In the genomic region with DNA sequence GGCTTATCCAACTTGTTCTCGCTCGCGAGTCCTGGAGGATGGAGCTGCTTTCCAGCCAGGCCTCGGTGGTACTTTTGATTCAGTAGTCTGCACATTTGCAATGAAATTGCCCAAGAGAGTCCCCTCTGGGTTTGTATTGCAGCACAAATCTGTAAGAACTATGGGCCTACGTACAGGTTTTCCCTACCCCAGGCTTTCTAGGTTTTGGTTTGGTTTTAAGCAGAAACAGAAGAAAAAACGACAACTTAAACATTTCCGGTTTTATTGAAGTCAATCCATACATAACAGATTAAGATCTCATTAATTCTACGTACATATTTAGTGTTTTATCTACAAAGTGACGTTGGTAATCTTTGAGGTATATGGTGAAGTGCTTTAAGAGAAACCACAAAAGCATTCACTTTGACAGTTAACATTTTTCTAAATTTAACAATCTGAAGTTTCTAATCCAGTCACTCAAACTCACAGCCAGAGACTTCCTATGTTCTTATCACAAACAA, we compare ENCODE assay signal across 8 mouse cellular contexts. TPM values are rescaled to one million over a fixed set of nuclear protein-coding genes. Genes with fewer than 3 reads are reported as not detected.
DNase-seq lines count a peak whose midpoint lies in the region; ATAC-seq and TF ChIP-seq lines count a peak whose summit lies in the region.

No protein-coding gene starts in this region.

- peak overlapping the region; percentile 100 for H3K4me2 ChIP-seq in hindbrain, embryonic 12.5 days (replicated peaks)
- peak overlapping the region; percentile 99 for H3K4me2 ChIP-seq in midbrain, embryonic 14.5 days (ENCODE audit: low read length)

- H3K9me3 ChIP-seq in hindbrain, embryonic 12.5 days (replicated peaks): no peaks in the 10 kb centered on the region
- H3K9me3 ChIP-seq in midbrain, embryonic 14.5 days (ENCODE audit: control insufficient read depth, low read length): no peaks in the 10 kb centered on the region

- no peak for TF ChIP-seq CTCF in layer of hippocampus, adult 2 months (conservative IDR thresholded peaks at IDR 0.05)

- 33% methylated on average over 9 of the region's 9 CpGs for WGBS in hindbrain, embryonic 12.5 days
- WGBS in midbrain, embryonic 14.5 days: 23% methylated on average over 9 of the region's 9 CpGs

- no peak for ATAC-seq in hindbrain, embryonic 12.5 days (ENCODE audit: low FRiP score)
- ATAC-seq in midbrain, embryonic 14.5 days (ENCODE audit: low FRiP score, low TSS enrichment): no peak

- peaks cover 32% of the 10 kb centered on the region for H3K27me3 ChIP-seq in hindbrain, embryonic 12.5 days
- peaks cover 7% of the 10 kb centered on the region; the same call in 1 of the 2 replicates for H3K27me3 ChIP-seq in midbrain, embryonic 14.5 days (ENCODE audit: control insufficient read depth, insufficient read depth, low read length)

- peak overlapping the region; percentile 62 for H3K4me3 ChIP-seq in layer of hippocampus, adult 2 months
- H3K4me3 ChIP-seq in brown adipose tissue, adult 24 weeks (ENCODE audit: insufficient read depth, low read depth, low read length): peak overlapping the region; percentile 68
- peak overlapping the region; percentile 71 for H3K4me3 ChIP-seq in hindbrain, embryonic 12.5 days
- H3K4me3 ChIP-seq in midbrain, embryonic 14.5 days (replicated peaks; ENCODE audit: low read depth, low read length): peak overlapping the region; percentile 71

- peak overlapping the region; percentile 75 for H3K27ac ChIP-seq in layer of hippocampus, adult 2 months
- H3K27ac ChIP-seq in brown adipose tissue, adult 24 weeks (replicated peaks; ENCODE audit: low read depth, low read length): no peak overlapping the region
- no peak overlapping the region for H3K27ac ChIP-seq in hindbrain, embryonic 12.5 days
- no peak overlapping the region for H3K27ac ChIP-seq in midbrain, embryonic 14.5 days (replicated peaks; ENCODE audit: low read depth, low read length)

- H3K4me1 ChIP-seq in brown adipose tissue, adult 24 weeks (ENCODE audit: control insufficient read depth, insufficient read depth, insufficient read length, low read length): no peaks in the 10 kb centered on the region
- peaks cover 7% of the 10 kb centered on the region for H3K4me1 ChIP-seq in hindbrain, embryonic 12.5 days
- H3K4me1 ChIP-seq in midbrain, embryonic 14.5 days (ENCODE audit: control insufficient read depth, insufficient read depth, low read length): no peaks in the 10 kb centered on the region

- no peak for DNase-seq in layer of hippocampus, adult 2 months (ENCODE audit: low spot score in 2 of 2)
- no peak for DNase-seq in layer of hippocampus, postnatal 10 days (ENCODE audit: low spot score in 2 of 2)
- DNase-seq in midbrain, embryonic 14.5 days: no peak
- no peak for DNase-seq in adrenal gland, postnatal 10 days
- DNase-seq in layer of hippocampus, adult 18-20 months (ENCODE audit: low spot score in 2 of 2): no peak
- no peak for DNase-seq in B cell, adult 2 months

- H3K36me3 ChIP-seq in hindbrain, embryonic 12.5 days: no peaks in the 10 kb centered on the region
- H3K36me3 ChIP-seq in midbrain, embryonic 14.5 days (ENCODE audit: control insufficient read depth, insufficient read depth, low read length): no peaks in the 10 kb centered on the region

- peak overlapping the region; percentile 62 for H3K9ac ChIP-seq in hindbrain, embryonic 12.5 days
- H3K9ac ChIP-seq in midbrain, embryonic 14.5 days (replicated peaks; ENCODE audit: low read length): peak overlapping the region; percentile 61

RNA-seq across cellular contexts. Expression of a gene that starts 0.6 kb away (rescaled TPM):
- total RNA-seq in layer of hippocampus, adult 2 months (2021): 10 to 100 TPM; 43.4 to 49.1 TPM
- 10 to 100 TPM; 45.4 to 50.5 TPM for total RNA-seq in layer of hippocampus, postnatal 10 days (2021)
- polyA plus RNA-seq in brown adipose tissue, adult 24 weeks (2012; ENCODE audit: insufficient read depth, insufficient read length, missing spikeins): 0.40 and 0.46 TPM in 2 replicates
- polyA plus RNA-seq in hindbrain, embryonic 12.5 days (2016; fragmentation: Nextera tagmentation; extraction: Ambion mirVana): 1.1 and 1.4 TPM in 2 replicates
- polyA plus RNA-seq in midbrain, embryonic 14.5 days (2014; fragmentation: Nextera tagmentation; extraction: Ambion mirVana): 2.6 and 3.0 TPM in 2 replicates
- 1 to 10 TPM; 1.5 to 2.2 TPM for total RNA-seq in adrenal gland, postnatal 10 days (2021)
- 10 to 100 TPM; 40.8 to 46.1 TPM for total RNA-seq in layer of hippocampus, adult 18-20 months (2021)

RNA-seq across cellular contexts. Expression of a gene that starts 53.6 kb away (rescaled TPM):
- 10 to 100 TPM; 38.8 to 40.7 TPM for total RNA-seq in layer of hippocampus, adult 2 months (2021)
- 10 to 100 TPM; 35.0 to 38.1 TPM for total RNA-seq in layer of hippocampus, postnatal 10 days (2021)
- 6.6 and 7.2 TPM in 2 replicates for polyA plus RNA-seq in brown adipose tissue, adult 24 weeks (2012; ENCODE audit: insufficient read depth, insufficient read length, missing spikeins)
- polyA plus RNA-seq in hindbrain, embryonic 12.5 days (2016; fragmentation: Nextera tagmentation; extraction: Ambion mirVana): 28.1 and 29.8 TPM in 2 replicates
- polyA plus RNA-seq in midbrain, embryonic 14.5 days (2014; fragmentation: Nextera tagmentation; extraction: Ambion mirVana): 19.5 and 28.9 TPM in 2 replicates
- total RNA-seq in adrenal gland, postnatal 10 days (2021): 10 to 100 TPM; 26.8 to 34.0 TPM
- 10 to 100 TPM; 32.5 to 39.2 TPM for total RNA-seq in layer of hippocampus, adult 18-20 months (2021)

Comparison
In these comparisons a context has a peak if more than half of its experiments do, and no peak if none do; other contexts are left out.
1. RNA of a gene that starts 0.6 kb away (total RNA-seq): 45.4 to 50.5 TPM in layer of hippocampus, postnatal 10 days, 43.4 to 49.1 TPM in layer of hippocampus, adult 2 months and 40.8 to 46.1 TPM in layer of hippocampus, adult 18-20 months; 1.5 to 2.2 TPM in adrenal gland, postnatal 10 days; every median in the first group is over 10 times any median in the second.
2. Peak in every context shown above with its lines, with median percentiles within 50 percentile points of each other: H3K4me3 ChIP-seq.